Mouse (Mus musculus) forebrain, embryonic 14.5 days (tissue): ENCODE measurements at regions not wholly inside any gene's neighbourhood (a gene's known extent, or its start where the extent isn't known, plus 50 kb on each side); places are given as distances from the start of the nearest gene placed in this dataset.

Experiments
- ATAC-seq: fragments of 200-750 bp; cut with Nextera tagmentation; 2 replicates; pipeline ENCODE4 v1.8.0; 2017; ENCODE audit warnings: mild to moderate bottlenecking, moderate library complexity
- DNase-seq: peaks from one replicate; pipeline ENCODE4 v3.0.0-alpha.2; 2015; ENCODE audit warnings: low spot score
- H3K27ac ChIP-seq: fragments of 300-500 bp; sonication (generic); 2 replicates; pipeline ENCODE4 v1.5.1; 2014; ENCODE audit warnings: low read depth, mild to moderate bottlenecking, control low read depth, low read length, moderate library complexity
- H3K27me3 ChIP-seq: fragments of 300-500 bp; sonication (generic); replicated peaks from 2 replicates; pipeline ENCODE4 v1.6.1; 2014; ENCODE audit warnings: low read length, control low read depth, mixed read lengths; ENCODE audit not compliant: control insufficient read depth, insufficient read depth
- H3K36me3 ChIP-seq: fragments of 300-500 bp; sonication (generic); 2 replicates; pipeline ENCODE4 v1.6.1; 2014; ENCODE audit warnings: low read length, control low read depth; ENCODE audit not compliant: control insufficient read depth, insufficient read depth
- H3K4me1 ChIP-seq: fragments of 300-500 bp; sonication (generic); 2 replicates; pipeline ENCODE4 v1.6.1; 2014; ENCODE audit warnings: antibody characterized with exemption, low read length, control low read depth; ENCODE audit not compliant: control insufficient read depth, insufficient read depth
- H3K4me2 ChIP-seq: fragments of 300-500 bp; sonication (generic); 2 replicates; pipeline ENCODE4 v1.6.1; 2014; ENCODE audit warnings: mild to moderate bottlenecking, control low read depth, low read length
- H3K4me3 ChIP-seq: fragments of 300-500 bp; sonication (generic); 2 replicates; pipeline ENCODE4 v1.5.1; 2014; ENCODE audit warnings: low read depth, low read length, control low read depth
- H3K9ac ChIP-seq: fragments of 300-500 bp; sonication (generic); 2 replicates; pipeline ENCODE4 v1.6.1; 2014; ENCODE audit warnings: mild to moderate bottlenecking, low read length, control low read depth, moderate library complexity
- H3K9me3 ChIP-seq: fragments of 300-500 bp; sonication (generic); replicated peaks from 2 replicates; pipeline ENCODE4 v1.6.1; 2016; ENCODE audit warnings: low read length, control low read depth, mixed read lengths; ENCODE audit not compliant: control insufficient read depth
- WGBS: fragments of 180-500 bp; shearing (Covaris S2); extraction: QIAGEN DNeasy Blood & Tissue Kit; methylation state at CpG from one replicate; pipeline ENCODE4 v1.1.7; 2014; 5-methylcytosine and 5-hydroxymethylcytosine counted together

GRCm38 (mm10) chr2:133371490-133372215 is 180.3 kb upstream of the Bmp2 start:
- Histone ChIP-seq H3K4me1 (no peaks in the 10 kb centered on the region), H3K27me3 (no peaks in the 10 kb centered on the region), H3K4me2 (no peak overlapping the region), H3K27ac (no peak overlapping the region), H3K9ac (no peak overlapping the region), H3K4me3 (no peak overlapping the region), H3K36me3 (no peaks in the 10 kb centered on the region), H3K9me3 (no peaks in the 10 kb centered on the region)
- no peak for ATAC-seq
- no peak for DNase-seq
- 90% methylated on average over 12 of the region's 12 CpGs for WGBS

GRCm38 (mm10) chr2:133373543-133373942 is 178.4 kb upstream of the Bmp2 start:
- ATAC-seq, result no peak
- Histone ChIP-seq H3K9me3 (no peaks in the 10 kb centered on the region), H3K4me2 (no peak overlapping the region), H3K9ac (no peak overlapping the region), H3K27ac (no peak overlapping the region), H3K4me3 (no peak overlapping the region), H3K27me3 (no peaks in the 10 kb centered on the region), H3K4me1 (no peaks in the 10 kb centered on the region), H3K36me3 (no peaks in the 10 kb centered on the region)
- 75% methylated on average over 4 of the region's 4 CpGs for WGBS
- no peak for DNase-seq

GRCm38 (mm10) chr2:133381054-133381453 is 170.9 kb upstream of the Bmp2 start:
- Histone ChIP-seq H3K27me3 (no peaks in the 10 kb centered on the region), H3K4me3 (no peak overlapping the region), H3K4me2 (no peak overlapping the region), H3K36me3 (no peaks in the 10 kb centered on the region), H3K9ac (no peak overlapping the region), H3K9me3 (no peaks in the 10 kb centered on the region), H3K4me1 (no peaks in the 10 kb centered on the region), H3K27ac (no peak overlapping the region)
- ATAC-seq, result no peak
- peak; percentile 17 for DNase-seq
- WGBS, result 74% methylated on average over 3 of the region's 3 CpGs

GRCm38 (mm10) chr2:133383135-133383920 is 168.6 kb upstream of the Bmp2 start:
- Histone ChIP-seq H3K27me3 (no peaks in the 10 kb centered on the region), H3K36me3 (no peaks in the 10 kb centered on the region), H3K4me2 (no peak overlapping the region), H3K9me3 (no peaks in the 10 kb centered on the region), H3K4me3 (no peak overlapping the region), H3K9ac (no peak overlapping the region), H3K27ac (no peak overlapping the region), H3K4me1 (no peaks in the 10 kb centered on the region)
- DNase-seq (no peak), ATAC-seq (no peak)
- WGBS, result 81% methylated on average over 3 of the region's 3 CpGs

GRCm38 (mm10) chr2:133385297-133385696 is 166.7 kb upstream of the Bmp2 start:
- H3K4me1 ChIP-seq, result no peaks in the 10 kb centered on the region
- no peaks in the 10 kb centered on the region for H3K27me3 ChIP-seq
- no peaks in the 10 kb centered on the region for H3K9me3 ChIP-seq
- no peak overlapping the region for H3K27ac ChIP-seq
- WGBS, result 79% methylated on average over 2 of the region's 2 CpGs
- H3K9ac ChIP-seq, result no peak overlapping the region
- no peaks in the 10 kb centered on the region for H3K36me3 ChIP-seq
- no peak for ATAC-seq
- H3K4me3 ChIP-seq, result no peak overlapping the region
- DNase-seq, result no peak
- H3K4me2 ChIP-seq, result no peak overlapping the region

- H3K9me3 ChIP-seq, result no peaks in the 10 kb centered on the region
- no peaks in the 10 kb centered on the region for H3K36me3 ChIP-seq
- H3K9ac ChIP-seq, result no peak overlapping the region
- no peaks in the 10 kb centered on the region for H3K4me1 ChIP-seq
- H3K27ac ChIP-seq, result no peak overlapping the region
- H3K4me2 ChIP-seq, result no peak overlapping the region
- no peaks in the 10 kb centered on the region for H3K27me3 ChIP-seq
- no peak for DNase-seq
- no peak overlapping the region for H3K4me3 ChIP-seq
- no peak for ATAC-seq
- 94% methylated on average over 3 of the region's 3 CpGs for WGBS
Measured at GRCm38 (mm10) chr2:133387349-133387748, 164.6 kb upstream of the Bmp2 start.

GRCm38 (mm10) chr2:133392298-133392697 is 159.7 kb upstream of the Bmp2 start:
- ATAC-seq (peak; percentile 46; the same call in 1 of the 2 replicates), DNase-seq (peak; percentile 30)
- no peak overlapping the region for H3K4me3 ChIP-seq
- H3K27ac ChIP-seq, result no peak overlapping the region
- WGBS, result 57% methylated on average over 9 of the region's 9 CpGs
- no peaks in the 10 kb centered on the region for H3K27me3 ChIP-seq
- no peaks in the 10 kb centered on the region for H3K4me1 ChIP-seq
- H3K9me3 ChIP-seq, result no peaks in the 10 kb centered on the region
- H3K36me3 ChIP-seq, result no peaks in the 10 kb centered on the region
- no peak overlapping the region for H3K9ac ChIP-seq
- H3K4me2 ChIP-seq, result no peak overlapping the region

GRCm38 (mm10) chr2:133397566-133397965 is 154.4 kb upstream of the Bmp2 start:
- Histone ChIP-seq H3K36me3 (no peaks in the 10 kb centered on the region), H3K27ac (no peak overlapping the region), H3K4me2 (no peak overlapping the region), H3K4me1 (peaks cover 8% of the 10 kb centered on the region), H3K9ac (no peak overlapping the region), H3K4me3 (no peak overlapping the region), H3K9me3 (no peaks in the 10 kb centered on the region), H3K27me3 (no peaks in the 10 kb centered on the region)
- 57% methylated on average over 2 of the region's 2 CpGs for WGBS
- ATAC-seq, result no peak
- no peak for DNase-seq

GRCm38 (mm10) chr2:133399059-133399690 is 152.8 kb upstream of the Bmp2 start:
- no peaks in the 10 kb centered on the region for H3K9me3 ChIP-seq
- no peak overlapping the region for H3K27ac ChIP-seq
- no peaks in the 10 kb centered on the region for H3K36me3 ChIP-seq
- H3K27me3 ChIP-seq, result no peaks in the 10 kb centered on the region
- H3K4me1 ChIP-seq, result peaks cover 8% of the 10 kb centered on the region
- WGBS, result 87% methylated on average over 5 of the region's 5 CpGs
- H3K4me2 ChIP-seq, result no peak overlapping the region
- ATAC-seq (no peak), DNase-seq (no peak)
- H3K9ac ChIP-seq, result no peak overlapping the region
- no peak overlapping the region for H3K4me3 ChIP-seq
